Mouse (Mus musculus) left cerebral cortex, postnatal 36 days (tissue): ENCODE data around the gene Ptpru. TPM values are rescaled to one million over a fixed set of nuclear protein-coding genes. Genes with fewer than 3 reads are reported as not detected.

ENCODE experiments used
- DNase-seq, 2 experiments: peaks; one replicate each; pipeline ENCODE4 v3.0.0; 2021 to 2022; ENCODE audit warnings: low spot score in 2 of 2, mixed read lengths in 1 of 2
- intact Hi-C: fragments of 180-260 bp; cut with DNase I; formaldehyde crosslinking; loops from one replicate; pipeline ENCODE4 v1.15.1; 2025
- total RNA-seq, 2 experiments: library from RNA; stranded (reverse); gene quantifications; 2 replicates each; pipeline ENCODE4 v1.2.3; 2021

Gene Ptpru
- total RNA-seq, 2 experiments from 2014 or later: 44.6 to 57.4 TPM

DNA sequence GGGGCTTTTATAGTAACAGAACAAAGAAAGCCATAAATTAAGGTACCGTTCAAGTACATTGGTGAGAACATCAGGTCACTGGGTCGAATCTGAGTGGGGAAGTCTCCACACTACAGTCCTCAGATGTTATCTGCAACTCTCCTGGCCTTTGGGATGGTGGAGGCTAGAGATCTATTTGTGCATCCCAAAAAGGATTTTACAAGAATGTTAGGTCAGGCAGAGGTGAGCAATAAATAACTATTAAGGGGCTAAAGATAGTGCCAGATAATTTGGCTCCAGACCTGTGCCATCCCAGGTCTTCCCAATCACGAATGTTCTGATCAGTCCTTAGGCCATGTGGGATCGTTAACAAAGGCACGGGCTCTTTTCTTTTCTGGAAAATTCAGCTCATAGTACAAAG, 97.5 kb downstream of the Ptpru start:
- DNase-seq: no peak
- intact Hi-C loops: no loop called here

DNA sequence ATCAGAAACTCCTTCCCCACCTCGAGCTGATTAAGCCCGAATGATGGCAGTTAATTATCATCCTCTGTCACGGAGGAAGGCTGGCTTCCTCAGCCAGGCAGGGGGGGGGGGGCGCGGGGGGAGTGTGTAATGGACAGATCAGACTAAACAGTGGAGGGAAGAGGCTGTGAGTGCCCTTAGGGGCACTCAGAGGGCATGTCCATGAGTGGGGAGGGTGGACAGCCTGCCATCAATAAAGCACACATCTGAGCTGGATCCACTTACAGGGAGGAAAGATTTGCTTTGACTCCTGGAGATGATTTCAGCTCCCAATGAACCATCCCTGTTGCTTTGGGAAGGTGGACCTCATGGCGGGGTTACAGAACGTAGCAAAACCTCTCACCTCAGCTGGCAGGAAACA, 109.5 kb downstream of the Ptpru start:
- DNase-seq: no peak
- intact Hi-C loops: no loop called here

DNA sequence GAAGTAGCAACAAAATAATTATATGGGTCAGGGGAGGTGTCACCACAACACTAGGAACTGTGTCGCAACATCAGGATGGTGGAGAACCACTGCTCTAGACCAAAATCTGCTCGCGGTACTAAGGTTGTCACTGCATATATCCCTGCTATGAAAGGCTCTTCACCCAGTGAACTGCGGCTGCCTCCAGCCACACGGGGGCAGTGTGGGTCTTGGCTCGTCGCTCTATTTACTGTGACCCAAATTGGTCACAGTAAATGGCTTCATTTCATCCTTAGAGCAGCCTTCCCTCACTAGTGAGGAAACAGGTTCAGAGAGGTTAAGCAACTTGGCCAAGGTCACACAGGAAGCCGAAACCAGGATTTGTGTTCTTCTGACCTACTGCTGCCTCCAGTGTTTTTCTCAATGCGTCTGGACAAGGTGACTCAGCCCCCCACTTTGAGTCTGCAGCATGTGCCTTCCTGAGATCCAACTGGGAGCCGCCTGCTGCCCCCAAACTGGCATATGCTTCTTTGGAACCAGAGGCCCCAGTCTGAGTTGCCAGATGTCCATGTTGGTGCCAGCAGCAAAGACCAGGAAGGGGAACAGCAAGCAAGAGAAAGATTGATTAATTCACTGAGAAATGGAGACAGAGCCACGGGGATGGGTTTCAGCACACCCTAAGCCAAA, 114.5 kb downstream of the Ptpru start:
- DNase-seq: peak; percentile 46 to 57
- intact Hi-C loops: loop anchor here (5.0 kb wide), 2 partner anchors 39 to 114 kb away; partner anchors contain the start of gene Ptpru

DNA sequence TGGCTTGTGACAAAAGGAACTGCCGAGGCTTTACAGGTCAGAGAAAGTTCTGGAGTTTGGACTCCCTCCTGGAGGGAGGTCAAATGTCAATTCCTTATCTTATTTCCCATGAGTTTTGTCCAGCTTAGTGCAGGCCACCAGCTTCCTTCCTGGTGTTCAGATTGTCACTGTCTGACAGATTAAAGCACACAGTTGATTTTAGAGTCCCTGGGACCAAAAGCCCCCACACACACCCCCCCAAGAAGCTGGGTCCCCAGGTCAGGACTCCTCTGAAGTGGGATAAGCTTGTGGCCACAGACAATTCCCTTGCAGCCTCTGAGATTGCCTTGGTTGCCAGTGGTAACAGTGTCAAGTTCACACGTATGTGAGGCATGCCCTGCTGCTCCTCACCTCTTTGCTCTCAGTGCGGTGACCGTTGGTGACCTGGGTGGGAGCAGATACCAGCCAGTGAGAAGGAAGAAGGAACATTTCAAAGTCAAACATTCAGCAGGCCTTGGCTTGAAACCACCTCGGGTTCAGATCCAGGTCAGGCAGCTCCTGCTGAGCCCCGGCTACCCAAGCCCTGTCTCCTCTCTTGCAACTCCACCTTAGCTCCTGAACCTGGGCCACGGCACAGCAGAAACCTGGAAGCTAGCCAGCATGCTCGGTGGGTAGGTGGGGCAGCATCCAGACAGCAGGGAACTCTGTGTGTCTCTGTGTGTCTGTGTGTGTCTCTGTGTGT, 115.8 kb downstream of the Ptpru start:
- no peak for DNase-seq
- intact Hi-C loops: loop anchor here (5.0 kb wide), 2 partner anchors 40 to 115 kb away; partner anchors contain the start of gene Ptpru

DNA sequence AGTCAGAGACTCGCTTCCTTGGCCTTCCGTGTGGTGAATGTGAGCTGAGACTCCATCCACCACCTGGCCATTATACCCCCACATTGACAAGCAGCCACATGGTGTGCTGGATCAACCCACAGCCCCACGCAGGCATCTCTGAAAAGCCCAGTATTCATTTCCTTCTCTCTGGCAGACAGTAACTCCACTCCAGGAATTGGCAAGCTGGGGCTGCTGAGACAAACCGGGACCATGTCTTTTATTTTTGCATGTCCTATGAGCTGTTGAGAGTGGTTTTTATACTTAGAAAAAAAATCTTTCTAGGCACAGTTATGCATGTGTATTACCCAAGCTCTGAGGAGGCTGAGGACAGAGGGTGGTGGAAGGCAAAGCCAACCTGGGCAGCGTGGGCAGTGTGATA, 118.9 kb downstream of the Ptpru start:
- peak; percentile 64 to 80 for DNase-seq
- intact Hi-C loops: no loop called here

Other genes with a start within 250 kb of the Ptpru start
- 10 to 100 TPM; 27.1 to 32.4 TPM for gene Mecr, start 5.2 kb upstream of the Ptpru start, total RNA-seq
- gene Srsf4, start 35.3 kb upstream of the Ptpru start, total RNA-seq: 10 to 100 TPM; 70.3 to 76.8 TPM
- gene Tmem200b, start 83.5 kb upstream of the Ptpru start, total RNA-seq: 10 to 100 TPM in 1 of 2 experiments, 1 to 10 TPM in 1; 8.2 to 11.0 TPM
- gene Gm10300, start 236.4 kb upstream of the Ptpru start, total RNA-seq: under 1 TPM in 1 of 2 experiments, not detected in 1; 0.22 TPM
- 10 to 100 TPM; 36.5 to 44.3 TPM for gene Epb41, start 237.0 kb upstream of the Ptpru start, total RNA-seq